Mouse (Mus musculus) forebrain, embryonic 12.5 days (tissue): ENCODE data around the gene Fgfr2. TPM values are rescaled to one million over a fixed set of nuclear protein-coding genes. Genes with fewer than 3 reads are reported as not detected.

Source experiments
- ATAC-seq: fragments of 200-750 bp; cut with Nextera tagmentation; 2 replicates; pipeline ENCODE4 v1.8.0; 2017; ENCODE audit warnings: moderate TSS enrichment; ENCODE audit not compliant: low FRiP score
- H3K27ac ChIP-seq: fragments of 300-500 bp; sonication (generic); 2 replicates; pipeline ENCODE4 v1.5.1; 2016; ENCODE audit warnings: mild to moderate bottlenecking
- H3K27me3 ChIP-seq: fragments of 300-500 bp; sonication (generic); 2 replicates; pipeline ENCODE4 v1.6.1; 2016; ENCODE audit warnings: mild to moderate bottlenecking
- H3K36me3 ChIP-seq: fragments of 300-500 bp; sonication (generic); replicated peaks from 2 replicates; pipeline ENCODE4 v1.6.1; 2016; ENCODE audit warnings: mild to moderate bottlenecking
- H3K4me1 ChIP-seq: fragments of 300-500 bp; sonication (generic); 2 replicates; pipeline ENCODE4 v1.6.1; 2016
- H3K4me2 ChIP-seq: fragments of 300-500 bp; sonication (generic); 2 replicates; pipeline ENCODE4 v1.6.1; 2016; ENCODE audit warnings: mild to moderate bottlenecking, moderate library complexity
- H3K4me3 ChIP-seq: fragments of 300-500 bp; sonication (generic); replicated peaks from 2 replicates; pipeline ENCODE4 v1.5.1; 2016; ENCODE audit warnings: mild to moderate bottlenecking
- H3K9ac ChIP-seq: fragments of 300-500 bp; sonication (generic); 2 replicates; pipeline ENCODE4 v1.6.1; 2016; ENCODE audit warnings: mild to moderate bottlenecking
- H3K9me3 ChIP-seq: fragments of 300-500 bp; sonication (generic); 2 replicates; pipeline ENCODE4 v1.6.1; 2016
- WGBS: fragments of 180-500 bp; shearing (Covaris S2); methylation state at CpG from one replicate; pipeline ENCODE4 v1.1.7; 2016; 5-methylcytosine and 5-hydroxymethylcytosine counted together
- polyA plus RNA-seq: library from polyadenylated mRNA; unstranded; fragments of >200 nt; fragmentation: Nextera tagmentation; extraction: Ambion mirVana; gene quantifications from 2 replicates; pipeline ENCODE4 v1.2.1, GENCODE M21; 2016

The Fgfr2 gene
- polyA plus RNA-seq, 1 experiment from 2014 or later = 89.6 TPM

DNA sequence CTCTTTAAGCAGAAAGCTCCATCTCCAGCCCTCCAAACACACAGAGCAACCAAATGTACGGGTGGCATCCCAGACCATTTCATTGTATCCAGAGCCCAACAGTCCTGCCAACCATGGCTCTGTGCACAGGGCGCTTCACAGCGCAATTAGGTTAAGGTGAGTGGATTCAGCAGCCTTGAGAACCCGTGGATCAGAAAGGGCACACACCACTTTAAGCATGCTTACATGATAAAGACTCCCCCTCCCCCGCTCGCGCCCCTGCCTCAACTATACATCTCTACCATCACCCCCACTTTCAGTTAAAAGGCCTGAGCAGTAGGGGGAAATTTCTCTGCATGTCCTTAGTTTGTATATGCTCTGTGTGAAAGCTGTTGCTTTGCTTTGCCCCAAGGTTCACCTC is 2785.5 kb downstream of the Fgfr2 start:
- WGBS = 94% methylated on average over 7 of the region's 7 CpGs
- no peak overlapping the region for H3K9ac ChIP-seq
- no peak overlapping the region for H3K4me2 ChIP-seq
- peaks cover 32% of the 10 kb centered on the region for H3K27me3 ChIP-seq
- H3K27ac ChIP-seq = no peak overlapping the region
- no peak for ATAC-seq
- H3K9me3 ChIP-seq = no peaks in the 10 kb centered on the region
- H3K4me1 ChIP-seq = peaks cover 12% of the 10 kb centered on the region
- no peaks in the 10 kb centered on the region for H3K36me3 ChIP-seq
- no peak overlapping the region for H3K4me3 ChIP-seq

DNA sequence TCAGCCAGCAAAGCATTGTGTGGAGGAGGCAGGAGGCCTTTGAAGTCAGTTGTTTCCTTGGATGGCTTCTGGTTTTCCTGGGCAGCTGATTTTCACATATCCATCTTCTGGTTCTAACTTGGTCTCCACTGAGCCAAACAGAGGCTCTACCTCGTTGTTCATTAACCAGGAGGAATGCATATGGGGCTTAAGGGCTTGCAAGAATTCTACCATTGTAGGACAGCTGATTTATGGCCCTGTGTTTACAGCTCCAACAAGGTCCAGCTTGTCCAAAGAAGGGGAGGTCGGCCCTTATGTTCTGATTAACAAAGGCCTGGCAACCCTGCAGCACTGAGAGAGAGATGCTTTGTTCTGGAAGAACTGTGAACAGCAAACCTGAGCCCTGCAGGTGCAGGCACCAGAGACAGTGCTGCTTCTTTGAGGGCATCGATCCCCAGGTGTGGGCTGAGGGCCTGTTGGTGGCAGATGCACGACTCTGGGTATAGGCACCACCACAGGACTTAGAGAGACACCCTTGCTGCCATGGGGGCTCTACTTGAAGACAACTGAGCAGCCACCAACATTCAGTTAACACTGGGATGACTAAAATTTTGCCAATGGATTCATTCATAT is 2787.6 kb downstream of the Fgfr2 start:
- WGBS = 55% methylated on average over 4 of the region's 4 CpGs
- Histone ChIP-seq H3K27me3 (peaks cover 19% of the 10 kb centered on the region; the same call in 1 of the 2 replicates), H3K9me3 (no peaks in the 10 kb centered on the region), H3K27ac (no peak overlapping the region), H3K4me1 (peaks cover 15% of the 10 kb centered on the region), H3K4me2 (no peak overlapping the region), H3K4me3 (no peak overlapping the region), H3K9ac (no peak overlapping the region), H3K36me3 (no peaks in the 10 kb centered on the region)
- no peak for ATAC-seq

DNA sequence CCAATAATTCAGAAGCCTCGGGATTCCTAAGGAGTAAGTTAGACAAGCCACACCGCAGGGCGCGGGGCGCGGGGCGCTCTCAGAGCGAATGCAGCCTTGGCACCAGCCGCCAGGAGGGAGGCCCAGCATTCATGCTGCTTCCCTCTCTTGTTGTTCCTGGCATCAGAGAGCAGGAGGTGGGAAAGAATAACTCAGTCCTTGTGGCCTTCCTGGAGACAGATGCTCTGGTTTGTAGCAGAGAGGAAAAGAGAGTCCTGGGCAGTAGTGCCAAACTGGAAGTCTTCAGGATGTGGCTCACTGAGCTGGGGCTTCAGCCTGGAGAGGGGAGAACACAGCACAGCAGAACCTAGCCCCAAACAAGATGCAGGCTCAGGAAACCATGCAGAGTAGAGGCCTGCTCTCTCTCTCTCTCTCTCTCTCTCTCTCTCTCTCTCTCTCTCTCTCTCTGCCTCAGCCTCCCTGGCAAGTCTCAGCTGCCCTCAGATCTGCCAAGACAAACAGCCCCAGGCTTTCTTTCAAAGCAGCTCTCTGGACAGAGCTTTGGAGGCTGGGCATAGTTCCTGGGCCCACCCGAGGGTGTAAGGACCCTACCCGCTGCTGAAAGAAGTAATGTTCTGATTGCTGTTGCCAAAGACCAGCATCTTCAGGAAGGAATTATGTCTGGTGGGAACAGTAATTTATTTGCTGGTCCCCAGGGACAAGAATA is 2790.5 kb downstream of the Fgfr2 start:
- H3K4me2 ChIP-seq = no peak overlapping the region
- H3K27ac ChIP-seq = 0 out of 2 replicates have a peak overlapping the region, but pooled peaks have one; percentile 19
- no peaks in the 10 kb centered on the region for H3K36me3 ChIP-seq
- WGBS = 85% methylated on average over 11 of the region's 11 CpGs
- ATAC-seq = no peak
- H3K4me3 ChIP-seq = no peak overlapping the region
- peaks cover 28% of the 10 kb centered on the region for H3K27me3 ChIP-seq
- H3K9ac ChIP-seq = no peak overlapping the region
- peaks cover 26% of the 10 kb centered on the region for H3K4me1 ChIP-seq
- no peaks in the 10 kb centered on the region for H3K9me3 ChIP-seq

DNA sequence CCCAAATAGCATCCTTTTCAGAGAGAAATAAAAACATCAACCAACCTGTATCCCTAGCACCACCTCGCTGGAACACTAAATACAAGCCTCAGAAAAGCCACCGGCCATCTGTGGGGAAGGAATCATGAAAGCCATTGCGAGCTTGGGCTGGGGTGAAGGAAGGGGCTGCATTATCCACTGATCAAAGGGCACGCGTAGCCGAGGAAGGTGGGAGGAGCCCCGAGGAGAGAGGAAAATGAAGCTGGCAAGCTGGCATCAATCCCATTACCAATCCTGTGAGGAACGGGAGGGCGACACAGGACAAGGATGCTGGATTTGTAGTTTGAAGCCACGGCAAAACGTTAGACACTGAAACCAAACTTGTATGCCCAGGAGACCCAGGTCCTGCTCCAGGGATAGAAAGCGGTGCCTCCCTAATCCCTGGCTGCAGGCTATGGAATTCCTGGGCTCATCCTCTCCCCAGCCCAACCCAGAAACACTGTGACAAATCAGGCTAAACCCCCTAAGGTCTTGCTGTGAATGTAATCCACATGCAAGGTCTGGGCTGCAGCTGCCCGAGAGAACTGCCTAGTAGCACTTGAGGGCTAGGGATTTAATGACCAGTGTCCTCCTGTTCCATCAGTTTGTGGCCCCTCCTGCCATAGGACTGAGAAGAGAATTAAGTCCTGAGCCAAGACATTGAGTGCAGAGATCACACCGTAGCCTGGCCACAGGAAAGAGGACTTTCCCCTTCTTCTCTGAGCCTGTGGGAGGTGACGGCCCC is 2795.4 kb downstream of the Fgfr2 start:
- 6% methylated on average over 15 of the region's 15 CpGs for WGBS
- H3K4me3 ChIP-seq = no peak overlapping the region

DNA sequence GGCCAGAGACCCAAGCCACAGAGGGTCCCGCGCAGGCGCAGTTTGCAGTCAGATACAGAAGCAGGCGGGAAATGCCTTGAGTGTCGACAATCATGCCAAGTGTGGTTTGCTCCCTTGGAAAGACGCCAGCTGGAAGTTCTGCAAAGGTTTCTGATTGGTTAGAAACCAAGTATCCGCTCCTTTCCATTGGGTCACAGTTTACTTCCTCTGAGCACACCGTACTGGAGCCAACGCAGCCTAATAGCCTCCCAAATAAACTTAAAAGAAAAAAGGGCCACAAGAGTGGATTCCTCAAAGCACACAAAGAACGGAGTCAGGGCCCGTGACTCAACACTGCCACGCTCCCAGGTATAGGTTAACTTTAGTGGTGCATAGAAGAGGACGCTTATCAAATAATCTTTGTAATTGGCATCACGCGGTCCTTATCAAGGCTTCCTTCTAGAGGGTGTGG is 2797.1 kb downstream of the Fgfr2 start:
- H3K4me1 ChIP-seq = peaks cover 15% of the 10 kb centered on the region
- 85% methylated on average over 15 of the region's 15 CpGs for WGBS
- H3K9ac ChIP-seq = no peak overlapping the region

More for the DNA sequence above, 2795.4 kb downstream of the Fgfr2 start:
- ATAC-seq = no peak
- Histone ChIP-seq H3K4me2 (peak overlapping the region; percentile 35), H3K4me1 (peaks cover 21% of the 10 kb centered on the region), H3K27ac (no peak overlapping the region), H3K9me3 (no peaks in the 10 kb centered on the region), H3K36me3 (no peaks in the 10 kb centered on the region), H3K27me3 (peaks cover 49% of the 10 kb centered on the region), H3K9ac (no peak overlapping the region)

DNA sequence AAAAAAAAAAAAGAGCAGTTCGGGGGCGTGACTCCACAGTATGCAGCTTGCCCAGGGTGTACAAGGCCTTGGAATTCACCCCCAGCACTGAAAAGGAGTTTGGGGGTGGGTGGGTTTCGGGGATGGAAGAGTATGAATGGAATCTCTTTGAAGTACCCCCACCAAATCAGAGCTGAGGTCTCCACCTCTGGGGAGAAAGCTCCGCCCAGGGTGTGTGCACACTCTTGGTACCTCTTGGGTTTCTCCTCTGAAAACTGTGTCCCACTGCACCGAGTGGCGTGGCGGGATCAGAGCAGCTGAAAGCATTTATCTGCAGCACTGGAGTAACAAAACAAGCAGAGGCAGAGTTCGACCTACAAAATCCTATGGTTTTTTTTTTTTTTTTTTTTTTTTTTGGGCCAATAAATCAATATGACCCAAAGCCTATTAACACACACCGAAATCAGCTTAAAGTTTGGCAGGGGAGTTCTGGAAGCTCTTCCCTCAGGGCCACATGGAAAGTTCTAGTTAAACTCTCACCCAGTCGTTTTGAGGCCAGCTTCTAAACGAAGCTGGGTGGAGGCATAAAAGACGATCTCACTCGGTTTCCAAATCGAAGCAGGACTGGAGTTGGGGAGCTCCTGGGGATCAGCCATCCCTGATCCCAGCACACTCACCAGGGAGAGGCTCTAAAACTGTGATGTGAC is 2798.3 kb downstream of the Fgfr2 start:
- Histone ChIP-seq H3K4me2 (no peak overlapping the region), H3K4me1 (peaks cover 21% of the 10 kb centered on the region), H3K9me3 (no peaks in the 10 kb centered on the region), H3K4me3 (no peak overlapping the region), H3K27ac (no peak overlapping the region), H3K36me3 (no peaks in the 10 kb centered on the region), H3K9ac (no peak overlapping the region), H3K27me3 (peaks cover 53% of the 10 kb centered on the region)
- whole genome bisulfite sequencing = 72% methylated on average over 13 of the region's 14 CpGs
- no peak for ATAC-seq

More for the DNA sequence above, 2797.1 kb downstream of the Fgfr2 start:
- no peak overlapping the region for H3K4me3 ChIP-seq
- no peak overlapping the region for H3K27ac ChIP-seq
- peaks cover 53% of the 10 kb centered on the region for H3K27me3 ChIP-seq
- no peak for ATAC-seq
- H3K4me2 ChIP-seq = no peak overlapping the region
- no peaks in the 10 kb centered on the region for H3K9me3 ChIP-seq
- H3K36me3 ChIP-seq = no peaks in the 10 kb centered on the region

DNA sequence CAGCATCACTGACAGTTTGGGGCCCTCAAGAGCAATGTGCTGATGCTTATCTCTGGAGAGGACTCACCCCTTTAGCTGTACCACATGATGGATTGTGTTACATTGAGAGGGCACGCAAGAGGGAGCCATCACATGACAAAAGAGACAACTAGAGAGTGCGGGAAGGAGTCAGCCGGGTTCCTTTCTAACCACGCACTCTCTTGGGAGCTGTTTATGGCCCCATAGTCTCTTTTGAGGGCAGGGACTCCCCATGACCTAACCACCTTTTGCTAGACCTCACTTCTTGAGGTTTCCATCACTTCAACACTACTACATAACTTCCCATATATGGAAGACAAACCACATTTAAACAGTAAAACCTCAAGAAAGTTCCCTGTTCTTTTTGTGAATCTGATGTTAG is 2799.4 kb downstream of the Fgfr2 start:
- WGBS = 84% methylated on average over 4 of the region's 4 CpGs
- Histone ChIP-seq H3K27ac (no peak overlapping the region), H3K27me3 (peaks cover 47% of the 10 kb centered on the region), H3K36me3 (no peaks in the 10 kb centered on the region), H3K4me3 (no peak overlapping the region), H3K9me3 (no peaks in the 10 kb centered on the region), H3K9ac (no peak overlapping the region), H3K4me2 (no peak overlapping the region), H3K4me1 (peaks cover 26% of the 10 kb centered on the region)
- no peak for ATAC-seq

DNA sequence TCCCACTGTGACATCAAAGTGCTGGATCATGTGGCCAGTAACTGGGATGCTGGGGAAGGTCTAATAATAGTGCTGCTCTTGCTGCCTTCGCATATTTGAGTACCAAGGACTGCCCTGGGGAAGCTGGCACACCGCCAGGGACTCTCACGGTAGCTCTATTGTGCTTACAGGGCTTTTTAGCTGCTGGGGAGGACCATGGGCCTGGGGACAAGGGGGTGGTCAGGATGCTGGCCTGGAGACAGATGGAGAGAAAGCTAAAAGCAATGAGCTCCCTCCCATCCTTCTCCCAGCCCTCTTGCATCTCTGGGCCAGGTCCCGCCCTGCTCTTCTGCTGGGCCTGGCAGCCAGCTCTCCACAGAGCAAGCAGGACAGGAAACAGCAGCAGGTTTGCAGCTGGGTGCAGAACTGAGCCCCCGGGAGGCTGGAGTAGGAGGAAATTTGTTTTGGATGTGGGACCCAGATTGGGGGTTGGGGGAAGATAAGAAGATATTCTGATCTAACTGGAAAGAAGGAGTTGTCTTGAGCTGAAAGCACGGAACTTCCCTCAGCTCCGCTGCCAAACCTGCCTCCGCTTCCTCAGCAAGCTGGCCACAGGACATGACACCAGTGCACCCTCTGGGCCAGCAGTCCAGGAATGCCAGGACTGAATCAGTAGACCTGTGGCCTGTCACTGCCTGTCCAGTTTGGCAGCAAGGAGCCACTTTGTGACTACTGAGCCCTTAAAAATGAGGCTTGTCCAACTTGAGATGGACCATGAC is 2803.2 kb downstream of the Fgfr2 start:
- H3K9me3 ChIP-seq = no peaks in the 10 kb centered on the region
- no peak overlapping the region for H3K4me3 ChIP-seq
- peak; percentile 79; the same call in 1 of the 2 replicates for ATAC-seq
- H3K4me2 ChIP-seq = peak overlapping the region; percentile 19; the same call in 1 of the 2 replicates
- H3K4me1 ChIP-seq = peaks cover 11% of the 10 kb centered on the region
- WGBS = 37% methylated on average over 8 of the region's 8 CpGs
- H3K27ac ChIP-seq = peak overlapping the region; percentile 77
- peaks cover 11% of the 10 kb centered on the region; the same call in 1 of the 2 replicates for H3K27me3 ChIP-seq
- H3K9ac ChIP-seq = no peak overlapping the region
- no peaks in the 10 kb centered on the region for H3K36me3 ChIP-seq

DNA sequence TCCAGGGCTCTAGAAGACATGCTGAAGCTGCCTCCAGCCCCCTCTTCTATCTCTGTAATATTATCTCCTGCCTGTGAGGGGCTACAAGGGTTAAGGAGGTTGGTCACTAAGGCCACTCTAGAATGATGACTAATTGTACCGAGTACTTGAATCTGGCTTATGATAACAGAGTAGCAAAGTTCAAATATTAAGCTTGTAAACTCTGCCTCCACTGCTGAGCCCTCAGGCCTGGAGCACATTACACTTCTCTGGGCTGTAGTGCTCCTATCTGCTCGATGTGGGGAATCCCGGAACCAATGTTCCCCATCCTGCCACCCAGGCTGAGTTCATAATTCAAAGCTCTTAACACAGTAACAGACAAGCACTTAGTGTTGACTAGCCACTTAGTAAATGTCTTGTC is 2806.9 kb downstream of the Fgfr2 start:
- H3K27me3 ChIP-seq = peaks cover 6% of the 10 kb centered on the region; the same call in 1 of the 2 replicates
- H3K27ac ChIP-seq = no peak overlapping the region
- no peak for ATAC-seq
- no peak overlapping the region for H3K9ac ChIP-seq
- no peaks in the 10 kb centered on the region for H3K9me3 ChIP-seq
- no peak overlapping the region for H3K4me3 ChIP-seq
- H3K4me1 ChIP-seq = peaks cover 11% of the 10 kb centered on the region
- no peaks in the 10 kb centered on the region for H3K36me3 ChIP-seq
- 88% methylated on average over 3 of the region's 3 CpGs for WGBS
- H3K4me2 ChIP-seq = no peak overlapping the region

DNA sequence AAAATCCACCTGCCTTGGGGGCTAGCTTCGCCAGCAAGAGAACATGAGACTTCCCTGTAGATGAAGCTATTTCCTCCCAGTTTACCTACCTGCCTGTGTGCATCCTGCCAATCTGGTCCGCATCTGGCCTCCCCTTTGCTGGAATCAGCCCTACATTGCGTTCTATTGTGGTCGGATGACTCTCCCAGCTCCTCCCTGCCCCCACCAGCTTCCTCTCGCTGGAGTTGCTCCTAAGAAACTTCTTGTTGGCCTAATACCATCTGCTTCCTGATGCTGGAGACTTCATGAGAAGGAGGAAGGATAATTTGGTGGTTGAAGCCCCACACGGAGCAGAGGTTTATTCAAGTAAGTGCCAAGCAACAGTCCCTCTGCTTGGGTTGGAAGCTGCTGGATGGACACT is 2807.9 kb downstream of the Fgfr2 start:
- no peak overlapping the region for H3K4me3 ChIP-seq
- no peak overlapping the region for H3K4me2 ChIP-seq
- peaks cover 4% of the 10 kb centered on the region; the same call in 1 of the 2 replicates for H3K27me3 ChIP-seq
- peaks cover 9% of the 10 kb centered on the region for H3K4me1 ChIP-seq
- H3K9ac ChIP-seq = no peak overlapping the region
- no peak overlapping the region for H3K27ac ChIP-seq
- 88% methylated on average over 6 of the region's 6 CpGs for WGBS
- no peak for ATAC-seq
- H3K36me3 ChIP-seq = no peaks in the 10 kb centered on the region
- H3K9me3 ChIP-seq = no peaks in the 10 kb centered on the region

DNA sequence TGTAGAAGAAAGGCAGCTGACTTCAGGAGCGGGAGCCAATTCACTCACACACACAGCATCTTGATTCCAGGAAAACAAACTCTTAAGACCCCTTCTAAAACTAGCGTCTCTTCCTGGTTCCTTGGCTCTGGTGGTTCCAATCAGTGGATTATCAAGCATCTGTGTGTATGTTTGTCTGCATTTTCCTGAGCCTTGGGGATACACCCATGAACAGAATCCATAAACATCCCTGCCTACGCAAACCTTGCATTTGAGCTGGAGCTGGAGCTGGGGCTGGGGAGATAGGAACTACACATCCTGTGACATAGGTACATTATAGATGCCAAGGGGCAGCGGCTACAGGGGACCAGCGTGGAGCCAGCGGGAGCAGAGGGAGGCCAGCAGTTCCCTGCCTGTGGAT is 2808.5 kb downstream of the Fgfr2 start:
- no peaks in the 10 kb centered on the region for H3K36me3 ChIP-seq
- no peaks in the 10 kb centered on the region for H3K9me3 ChIP-seq
- H3K27ac ChIP-seq = no peak overlapping the region
- no peak overlapping the region for H3K4me2 ChIP-seq
- H3K9ac ChIP-seq = no peak overlapping the region
- no peak overlapping the region for H3K4me3 ChIP-seq
- H3K4me1 ChIP-seq = peaks cover 3% of the 10 kb centered on the region
- peaks cover 4% of the 10 kb centered on the region; the same call in 1 of the 2 replicates for H3K27me3 ChIP-seq
- no peak for ATAC-seq
- WGBS = 94% methylated on average over 6 of the region's 6 CpGs
